Mouse (Mus musculus) heart, postnatal 10 days (tissue): Measurements from ENCODE around the gene Mepe. TPM values are rescaled to one million over a fixed set of nuclear protein-coding genes. Genes with fewer than 3 reads are reported as not detected.

Experiments
- DNase-seq, 2 experiments: peaks; one replicate each; pipeline ENCODE4 v3.0.0; 2021
- intact Hi-C: fragments of 180-260 bp; cut with DNase I; formaldehyde crosslinking; loops from one replicate; pipeline ENCODE4 v1.15.1; 2025
- total RNA-seq, 2 experiments: library from RNA; stranded (reverse); gene quantifications; 2 replicates each; pipeline ENCODE4 v1.2.3; 2021

The Mepe gene
- total RNA-seq: not detected

DNA sequence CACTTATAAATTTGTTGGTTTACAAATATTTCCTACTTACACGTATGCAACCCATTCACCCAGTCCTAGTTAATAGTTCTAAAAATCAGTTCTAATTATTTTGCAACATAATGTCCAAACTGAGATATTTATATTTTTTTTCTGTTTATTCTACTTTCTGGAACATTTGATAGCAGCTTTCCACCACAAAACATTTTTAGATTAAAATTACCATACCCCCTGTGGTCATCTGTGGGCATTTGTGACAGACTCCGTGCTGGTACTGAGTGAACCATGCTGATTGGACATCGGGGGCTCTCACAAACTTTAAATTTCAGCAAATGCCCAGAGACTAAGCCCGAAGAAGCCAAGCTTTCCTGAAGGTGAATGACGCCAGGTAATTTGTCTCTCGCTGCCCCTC is at the start of gene Mepe:
Gene Mepe, plus strand, starts transcription at position 301 of the 400 bp plus-strand sequence.
- intact Hi-C loops: no loop called here
- DNase-seq: no peak

DNA sequence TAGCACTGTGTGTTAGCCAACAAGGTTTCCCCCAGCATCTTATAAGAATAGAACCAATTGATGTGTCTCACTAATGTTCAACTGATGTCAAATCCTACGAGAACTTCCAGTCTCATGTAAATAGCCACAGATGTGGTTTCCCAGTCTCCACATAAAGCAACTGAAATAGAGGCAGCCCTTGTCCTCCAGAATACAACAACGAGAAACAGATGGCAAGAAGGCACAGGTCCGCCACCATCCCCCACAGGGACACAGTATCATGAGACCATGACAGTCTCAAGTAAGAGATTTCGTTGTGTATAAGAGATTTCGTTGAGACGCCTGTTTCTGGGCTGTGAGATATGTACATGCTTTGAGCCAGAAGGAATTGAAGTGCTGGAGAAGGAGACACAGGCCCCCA is 30.9 kb upstream of the Mepe start:
- DNase-seq: no peak
- intact Hi-C loops: no loop called here

DNA sequence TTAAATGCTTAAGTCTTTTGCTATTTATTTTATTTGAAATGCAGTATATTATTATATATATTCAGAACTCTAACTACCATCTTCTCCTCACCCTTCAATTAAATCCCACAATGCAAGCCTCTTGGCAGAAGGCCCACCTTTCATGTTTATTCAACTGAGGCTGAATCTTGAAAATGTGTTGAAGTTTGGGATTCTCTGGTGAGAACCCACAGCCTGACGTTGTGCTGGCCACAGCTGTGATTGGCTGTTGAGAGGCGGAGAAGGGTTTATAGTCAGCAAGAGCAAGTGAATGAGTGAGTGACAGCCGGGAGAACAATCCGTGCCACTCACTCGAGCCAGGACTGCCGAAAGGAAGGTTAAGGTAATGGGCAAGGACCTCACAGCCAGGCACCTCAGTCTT is 26.1 kb upstream of the Mepe start, which contains the start of gene Ibsp:
Gene Ibsp, plus strand, starts transcription at position 178 of the 400 bp plus-strand sequence.
- intact Hi-C loops: no loop called here
- DNase-seq: no peak

DNA sequence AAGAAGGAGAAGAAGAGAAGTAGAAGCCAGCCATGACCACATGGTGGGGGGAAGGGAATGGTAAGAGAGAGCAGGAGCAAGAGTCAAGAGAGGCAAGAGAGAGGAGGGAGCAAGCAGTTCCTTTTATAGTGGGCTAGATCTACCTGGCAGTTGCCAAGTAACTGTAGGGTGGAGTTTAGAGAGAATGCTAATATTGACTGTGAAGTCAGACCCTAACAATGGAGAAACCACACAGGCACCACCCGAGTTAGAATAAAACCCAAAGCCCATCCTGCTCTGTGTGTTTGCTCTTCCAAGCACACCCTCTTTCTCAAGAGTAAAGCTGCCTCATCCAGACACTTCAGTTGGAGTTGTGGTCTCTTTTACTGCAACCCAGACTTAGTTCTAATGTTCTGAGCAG is 11.1 kb upstream of the Mepe start:
- intact Hi-C loops: no loop called here
- DNase-seq: no peak

DNA sequence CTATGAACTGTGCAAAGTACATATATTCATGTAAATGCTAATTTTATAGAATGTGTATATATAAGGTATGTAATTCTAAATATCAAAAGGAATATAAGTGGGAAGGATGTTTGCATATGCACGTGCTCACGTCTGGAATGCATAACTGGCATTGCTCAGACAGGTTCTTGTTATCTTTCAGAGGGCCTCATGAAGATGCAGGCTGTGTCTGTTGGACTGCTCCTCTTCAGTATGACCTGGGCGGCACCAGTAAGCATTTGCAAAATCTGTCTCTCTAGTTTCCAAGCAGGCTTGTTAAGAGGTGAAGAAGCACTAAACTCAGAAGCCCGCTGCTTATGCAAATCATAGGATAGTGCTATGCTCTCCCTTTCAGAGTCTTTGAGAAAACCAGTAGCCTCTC is 1.8 kb downstream of the Mepe start:
- intact Hi-C loops: no loop called here
- DNase-seq: no peak

DNA sequence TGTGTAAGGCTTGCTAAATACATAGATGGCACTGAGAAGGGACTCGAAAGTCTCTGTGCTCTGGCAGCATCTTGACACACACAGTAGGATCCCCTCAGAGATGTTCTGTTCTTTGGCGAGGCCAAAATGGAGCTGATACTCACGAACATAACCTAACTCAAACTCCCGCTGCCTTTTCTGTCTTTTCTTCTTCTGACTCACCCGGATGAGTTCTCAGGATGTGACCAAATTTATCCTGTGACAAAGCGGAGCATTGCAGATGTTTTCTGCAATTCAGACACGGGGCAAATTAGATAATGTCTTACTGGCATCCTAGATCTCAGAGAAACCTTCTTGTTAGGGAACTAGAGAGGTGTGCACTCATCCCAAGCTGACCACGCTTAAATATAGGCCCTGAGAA is 2.3 kb downstream of the Mepe start:
- intact Hi-C loops: no loop called here
- no peak for DNase-seq

DNA sequence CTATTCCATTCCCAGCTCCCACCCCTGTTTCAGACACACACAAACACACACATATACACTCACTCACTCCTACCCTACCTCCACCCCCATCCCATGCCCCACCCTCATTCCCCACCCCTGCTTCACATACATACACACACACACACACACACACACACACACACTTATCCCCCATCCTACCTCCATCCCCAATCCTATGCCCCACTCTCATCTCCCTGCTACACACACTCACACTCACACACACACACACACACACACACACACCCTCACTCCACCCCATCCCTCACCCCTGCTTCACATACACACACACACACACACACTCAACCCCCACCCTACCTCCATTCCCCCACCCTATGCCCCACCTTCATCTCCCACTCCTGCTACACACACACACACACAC is 2.7 kb downstream of the Mepe start:
- intact Hi-C loops: no loop called here
- no peak for DNase-seq

DNA sequence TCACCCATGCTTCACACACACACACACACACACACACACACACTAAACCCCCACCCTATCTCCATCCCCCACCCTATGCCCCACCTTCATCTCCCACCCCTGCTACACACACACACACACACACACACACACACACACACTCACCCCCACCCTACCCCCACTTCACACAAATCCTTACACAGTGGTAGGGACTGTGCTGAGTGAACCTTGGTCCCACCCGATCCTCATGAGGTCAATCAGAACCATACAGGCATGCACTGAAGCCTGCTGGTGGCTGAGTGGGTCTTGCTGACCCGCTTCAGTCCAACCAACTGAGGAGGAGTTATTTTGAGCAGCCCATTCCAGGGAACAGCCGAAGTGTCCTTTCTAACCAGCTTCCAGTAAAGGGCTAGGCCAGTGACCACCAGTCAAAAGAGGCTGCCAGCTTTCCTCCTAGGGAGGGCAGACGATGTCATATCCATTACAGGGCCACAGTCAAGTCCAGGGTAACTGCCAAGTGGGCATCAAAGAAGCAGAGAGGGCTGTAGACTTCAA is 3.3 kb downstream of the Mepe start:
- intact Hi-C loops: no loop called here
- no peak for DNase-seq

DNA sequence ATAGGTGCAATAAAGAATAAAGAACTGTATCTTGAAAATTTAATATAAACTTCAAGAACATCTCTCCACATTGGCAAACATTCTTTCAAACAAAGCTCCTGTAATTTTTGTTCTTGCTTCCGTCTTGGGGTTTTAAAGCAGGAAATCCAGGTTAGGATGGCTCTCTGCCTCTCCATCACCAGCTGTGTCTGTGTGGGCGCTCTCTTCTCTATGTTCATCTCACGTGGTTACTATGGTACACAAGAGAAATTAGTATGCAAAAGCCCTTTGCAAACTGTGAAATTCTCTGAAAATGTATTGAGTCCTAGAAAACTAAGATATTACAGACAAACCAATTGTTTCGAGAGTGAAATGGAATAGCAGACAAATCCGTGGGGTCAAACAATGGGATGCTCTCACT is 4.3 kb downstream of the Mepe start:
- intact Hi-C loops: no loop called here
- DNase-seq: no peak

DNA sequence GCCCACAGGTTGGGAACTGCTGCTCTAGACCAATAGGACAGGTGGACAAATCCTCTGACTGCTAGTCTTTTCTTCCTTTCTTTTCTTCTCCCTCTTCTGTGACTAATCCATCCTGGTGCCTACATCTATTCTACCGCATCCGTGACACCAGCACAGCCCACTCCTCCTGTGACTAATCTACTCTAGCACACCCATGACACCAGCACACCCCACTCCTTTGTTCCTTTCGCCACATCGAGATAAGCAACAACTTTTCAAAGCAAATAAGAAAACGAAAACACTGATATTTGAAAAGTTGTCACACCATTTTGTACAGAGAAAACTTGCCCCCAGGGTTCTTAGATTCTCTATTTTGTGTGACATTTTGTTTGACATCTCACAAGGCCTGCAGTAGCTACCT is 5.0 kb downstream of the Mepe start:
- intact Hi-C loops: no loop called here
- DNase-seq: no peak

DNA sequence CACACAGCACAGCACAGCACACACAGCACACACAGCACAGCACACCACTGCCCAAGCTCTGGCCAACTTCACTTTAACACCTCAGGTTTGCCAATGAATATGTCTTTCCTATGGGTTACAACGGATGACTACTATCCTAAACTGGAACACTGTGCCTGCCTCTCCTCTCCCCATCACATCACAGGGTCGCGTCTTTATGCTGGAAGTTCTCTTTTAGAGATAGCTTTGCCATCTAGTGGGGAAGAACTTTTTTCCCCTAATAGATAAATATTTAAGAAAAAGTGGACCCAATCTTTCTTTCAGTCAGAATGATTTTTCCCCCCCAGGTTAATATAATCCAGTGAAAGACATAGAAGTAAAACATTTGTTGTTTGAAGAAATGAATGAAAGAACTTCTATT is 7.2 kb downstream of the Mepe start:
- no peak for DNase-seq
- intact Hi-C loops: loop anchor here (2.0 kb wide), 2 partner anchors 199 to 257 kb away; no protein-coding TSS in a partner anchor

DNA sequence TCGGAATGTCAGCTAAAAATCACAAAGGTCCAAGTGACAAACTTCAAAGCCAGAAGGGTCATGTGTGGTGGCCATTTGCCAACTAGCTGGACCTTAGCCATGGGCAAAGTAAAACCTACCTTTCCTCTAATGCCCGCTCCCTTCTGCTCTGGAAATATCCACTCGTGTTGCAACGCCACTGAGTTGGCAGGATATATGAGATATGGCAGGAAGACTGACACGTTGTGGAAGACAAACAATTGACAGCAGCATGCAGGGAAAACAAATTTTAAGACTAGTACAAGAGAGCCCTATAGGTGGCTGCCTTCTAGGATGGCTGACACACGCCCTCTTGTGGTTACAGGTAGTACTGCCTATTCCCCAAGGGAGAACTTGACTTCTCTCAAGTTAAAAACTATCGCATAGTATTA is 8.1 kb downstream of the Mepe start:
- intact Hi-C loops: loop anchor here (1.0 to 2.0 kb wide), 3 partner anchors 114 to 258 kb away; no protein-coding TSS in a partner anchor
- DNase-seq: peak; percentile 60 to 76

DNA sequence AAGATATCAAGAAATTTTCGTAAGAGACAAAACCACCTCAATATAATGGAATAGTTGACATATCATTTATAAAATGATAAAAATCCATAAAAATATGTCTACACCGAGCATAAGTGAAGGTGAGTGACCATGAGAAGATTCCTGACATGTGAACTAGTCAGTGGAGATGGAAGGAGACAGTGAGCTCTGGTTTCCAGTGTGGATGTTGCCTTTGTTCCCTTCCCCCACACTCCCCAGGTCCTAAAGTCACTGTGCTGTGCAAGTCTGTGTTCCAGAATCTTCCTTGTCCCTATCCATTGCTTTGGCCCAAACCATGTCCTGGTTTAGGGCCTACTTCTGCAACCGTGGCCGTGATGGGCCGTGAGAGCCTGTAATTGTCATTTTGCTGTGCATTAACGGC is 8.5 kb downstream of the Mepe start:
- DNase-seq: no peak
- intact Hi-C loops: loop anchor here (1.0 to 2.0 kb wide), 3 partner anchors 114 to 259 kb away; no protein-coding TSS in a partner anchor

DNA sequence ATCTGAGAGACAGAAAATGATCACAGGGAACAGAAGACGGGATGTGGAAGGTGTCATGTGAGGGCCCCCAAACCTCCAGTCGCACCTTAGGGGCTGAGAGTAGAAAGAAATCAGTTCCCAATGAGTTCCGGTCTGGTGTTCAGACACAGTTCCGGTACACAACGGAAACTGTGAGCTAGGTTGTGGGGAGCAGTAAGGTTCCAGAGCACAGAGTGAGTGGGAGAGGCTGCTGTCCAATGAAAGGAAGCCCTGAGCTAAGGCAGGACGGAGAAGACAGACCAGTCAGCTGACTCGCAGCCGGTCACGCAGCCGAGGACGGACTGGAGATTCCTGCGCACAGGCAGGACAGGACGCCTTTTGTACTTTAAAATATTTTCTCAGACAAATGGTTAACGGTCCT is 9.4 kb downstream of the Mepe start:
- intact Hi-C loops: no loop called here

DNA sequence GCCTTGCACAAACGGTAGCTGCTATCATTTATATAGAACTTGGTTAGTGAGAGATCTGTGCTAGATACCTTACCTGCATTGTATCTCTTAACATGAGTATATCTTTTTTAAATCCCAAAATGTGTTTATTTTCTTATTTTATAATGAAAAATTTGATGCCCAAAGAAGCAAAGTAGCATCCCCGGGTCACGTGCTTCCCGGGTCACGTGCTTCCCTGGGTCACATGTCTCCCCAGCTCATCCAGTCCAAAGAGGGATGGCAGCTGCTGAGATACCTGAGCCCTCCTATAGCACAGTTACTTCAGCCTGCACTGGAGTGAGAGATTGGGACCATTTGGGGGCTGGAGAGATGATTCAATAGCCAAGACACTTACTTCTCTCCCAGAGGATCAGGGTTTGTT is 10.8 kb downstream of the Mepe start:
- intact Hi-C loops: no loop called here
- DNase-seq: no peak

More for the DNA sequence above, 9.4 kb downstream of the Mepe start:
- DNase-seq: no peak

DNA sequence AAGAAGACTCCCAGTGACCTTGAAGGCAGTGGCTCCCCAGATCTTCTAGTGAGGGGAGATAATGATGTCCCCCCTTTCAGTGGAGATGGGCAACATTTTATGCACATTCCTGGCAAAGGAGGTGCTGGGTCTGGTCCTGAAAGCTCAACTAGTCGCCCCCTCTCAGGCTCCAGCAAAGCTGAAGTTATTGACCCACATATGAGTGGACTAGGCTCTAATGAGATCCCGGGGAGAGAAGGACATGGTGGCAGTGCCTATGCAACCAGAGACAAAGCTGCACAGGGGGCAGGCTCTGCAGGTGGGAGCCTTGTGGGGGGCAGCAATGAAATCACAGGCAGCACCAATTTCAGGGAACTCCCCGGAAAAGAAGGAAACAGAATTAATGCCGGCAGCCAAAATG is 12.4 kb downstream of the Mepe start:
- intact Hi-C loops: no loop called here
- DNase-seq: no peak

DNA sequence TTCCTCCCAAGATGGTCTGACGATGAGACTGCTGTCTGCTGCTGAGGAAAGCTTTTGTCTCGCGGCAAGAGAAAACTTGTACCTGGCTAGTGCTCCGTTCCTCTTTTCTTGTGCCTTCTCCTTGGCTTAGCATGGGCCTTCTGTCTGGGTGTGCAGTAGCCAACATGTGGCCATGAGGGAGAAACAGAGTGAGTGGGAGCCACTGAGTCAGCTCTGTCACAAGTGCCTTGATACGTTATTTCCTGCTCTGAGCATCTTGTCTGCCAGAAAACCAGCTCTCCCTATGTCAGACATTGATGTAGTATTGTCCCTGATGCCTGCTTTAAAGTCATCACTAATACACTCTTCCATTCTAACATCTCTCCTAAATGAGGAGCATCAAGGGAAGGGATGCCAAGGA is 13.9 kb downstream of the Mepe start:
- no peak for DNase-seq
- intact Hi-C loops: loop anchor here (2.0 kb wide), 1 partner anchor 340 kb away; no protein-coding TSS in a partner anchor

DNA sequence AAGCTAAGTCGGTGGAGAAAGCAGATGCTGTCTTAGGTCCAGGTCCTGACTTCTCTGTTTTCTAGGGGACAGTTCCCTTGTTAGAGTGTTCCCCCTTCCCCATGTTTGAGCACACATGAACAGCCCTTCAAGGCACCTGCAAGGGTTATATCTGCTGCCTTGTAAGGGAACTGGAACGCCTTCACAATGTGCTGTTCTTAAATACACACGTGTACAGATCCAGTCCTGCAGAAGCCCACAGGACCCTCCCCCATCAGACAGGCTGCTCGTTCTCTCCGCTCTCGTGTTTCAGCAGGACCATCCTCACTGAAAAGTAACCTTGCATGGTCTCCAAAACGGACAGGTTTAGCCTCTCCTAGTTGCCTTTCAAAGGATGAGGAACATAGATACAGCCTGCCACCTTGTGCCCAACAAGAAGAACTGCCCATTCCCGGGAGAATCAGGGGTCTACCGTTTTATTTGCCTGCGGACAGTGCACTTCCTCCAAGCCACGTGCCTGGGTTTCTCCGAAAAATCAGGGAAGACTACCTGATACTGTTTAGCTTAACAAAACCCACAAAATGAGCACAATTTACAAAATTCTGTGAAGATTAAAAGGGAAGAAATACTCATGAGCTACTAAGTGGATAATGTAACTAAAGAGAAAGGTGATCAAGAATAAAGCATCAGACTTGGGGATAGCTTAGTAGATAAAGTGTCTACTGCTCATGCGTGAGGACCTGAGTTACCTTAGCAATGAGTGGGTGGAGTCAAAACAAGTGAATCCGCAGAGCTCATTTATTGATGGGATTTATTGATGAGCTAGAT is 14.8 kb downstream of the Mepe start:
- DNase-seq: peak; percentile 19 to 50
- intact Hi-C loops: loop anchor here (2.0 to 10.0 kb wide), 3 partner anchors 341 to 985 kb away; no protein-coding TSS in a partner anchor

DNA sequence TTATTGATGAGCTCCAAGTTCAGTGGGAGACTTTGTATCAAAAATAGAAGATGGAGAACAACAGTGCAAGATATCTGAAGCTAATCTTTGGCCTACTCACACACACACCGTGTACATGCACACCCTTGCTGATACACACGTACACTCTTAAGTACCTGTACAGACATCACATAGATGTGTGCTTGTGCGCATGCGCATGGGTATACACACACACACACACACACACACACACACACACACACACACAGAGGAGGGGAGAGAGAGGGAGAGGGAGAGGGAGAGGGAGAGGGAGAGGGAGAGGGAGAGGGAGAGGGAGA is 15.3 kb downstream of the Mepe start:
- DNase-seq: no peak
- intact Hi-C loops: loop anchor here (5.0 to 10.0 kb wide), 2 partner anchors 483 to 984 kb away; no protein-coding TSS in a partner anchor

DNA sequence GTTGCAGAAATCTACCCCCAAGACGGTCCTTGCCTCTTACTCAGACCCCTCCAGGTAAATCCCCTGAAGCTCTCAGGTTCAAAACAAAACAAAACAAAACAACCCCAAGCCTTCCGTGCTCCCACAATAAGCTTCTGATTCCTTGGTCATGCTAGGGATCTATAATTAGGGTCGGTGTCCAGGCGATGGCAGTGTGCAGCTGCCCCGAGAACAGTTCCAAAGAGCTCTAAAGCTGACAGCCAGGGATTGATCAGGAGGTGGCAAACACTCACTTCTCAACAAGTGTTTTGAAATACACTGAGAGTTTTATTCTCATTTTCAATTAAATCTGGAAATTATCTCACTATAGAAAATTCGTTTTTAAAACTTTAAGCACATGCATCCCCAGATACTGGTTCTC is 17.8 kb downstream of the Mepe start:
- intact Hi-C loops: loop anchor here (1.0 to 10.0 kb wide), 3 partner anchors 103 to 982 kb away; no protein-coding TSS in a partner anchor
- no peak for DNase-seq

DNA sequence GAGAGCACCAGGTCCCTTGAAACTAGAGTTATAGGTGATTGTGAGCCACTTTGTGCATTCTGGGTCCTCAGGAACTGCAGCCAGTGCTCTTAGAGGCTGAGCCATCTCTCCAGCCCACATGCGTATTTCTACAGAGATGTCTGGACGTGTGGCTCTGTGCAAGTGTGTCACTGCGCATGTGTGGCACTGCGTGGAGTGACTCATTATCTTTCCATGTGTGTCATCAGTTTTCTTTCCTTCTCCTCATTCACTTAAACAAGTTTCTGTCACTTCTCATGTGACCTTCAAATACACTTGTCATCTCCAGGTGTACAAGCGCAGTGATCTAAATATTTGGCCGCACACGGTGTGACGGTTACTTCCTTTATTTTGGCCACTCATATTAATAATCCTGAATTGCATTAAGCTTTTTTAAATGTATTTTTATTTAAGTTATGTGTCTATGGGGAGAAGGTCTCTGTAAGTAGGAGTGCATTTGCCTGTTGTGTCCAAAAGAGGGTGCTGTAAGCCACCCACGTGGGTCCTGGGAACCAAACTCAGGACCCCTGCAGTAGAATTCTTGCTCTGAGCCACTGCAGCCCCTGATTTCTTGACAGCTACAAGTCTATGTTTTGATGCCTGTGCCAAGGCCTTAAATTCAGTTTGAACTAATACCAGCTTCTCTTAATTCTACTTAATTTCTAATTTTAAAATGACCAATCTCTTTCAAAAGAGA is 19.6 kb downstream of the Mepe start:
- intact Hi-C loops: loop anchor here (2.0 to 10.0 kb wide), 3 partner anchors 88 to 980 kb away; no protein-coding TSS in a partner anchor
- peak in 1 of 2 experiments; percentile 21 for DNase-seq
